Mouse (Mus musculus) bone marrow, adult 2 months (tissue): ENCODE results near the gene Gm9837. TPM values are rescaled to one million over a fixed set of nuclear protein-coding genes. Genes with fewer than 3 reads are reported as not detected.
A peak's percentile ranks its signal among the peaks of the same experiment; 100 is the strongest.

Experiments
- H3K27ac ChIP-seq: fragments of 200-500 bp; 2 replicates; pipeline ENCODE4 v1.5.1; 2012; ENCODE audit warnings: low read depth, mild to moderate bottlenecking, control low read depth, inconsistent platforms, low read length; ENCODE audit not compliant: control insufficient read depth, poor library complexity, insufficient read depth
- H3K4me1 ChIP-seq: fragments of 200-500 bp; 2 replicates; pipeline ENCODE4 v1.6.1; 2011; ENCODE audit warnings: low read length; ENCODE audit not compliant: control insufficient read depth, insufficient read depth
- H3K4me3 ChIP-seq: fragments of 200-500 bp; replicated peaks from 2 replicates; pipeline ENCODE3; 2011; ENCODE audit warnings: mild to moderate bottlenecking, low read depth, low read length, control low read depth; ENCODE audit not compliant: control insufficient read depth
- CTCF ChIP-seq: fragments of 200-500 bp; IDR thresholded peaks from 2 replicates; pipeline ENCODE4 v1.5.1; 2011; ENCODE audit warnings: low read length, control low read depth; ENCODE audit not compliant: control insufficient read depth, insufficient read depth
- POLR2A ChIP-seq: fragments of 200-500 bp; IDR thresholded peaks from 2 replicates; pipeline ENCODE4 v1.6.1; 2011; ENCODE audit warnings: low read depth, mild to moderate bottlenecking, control low read depth, low read length, borderline replicate concordance; ENCODE audit not compliant: control insufficient read depth
- WGBS: fragments of 180-500 bp; shearing (Covaris S2); methylation state at CpG from one replicate; pipeline ENCODE4 v1.1.7; 2018; 5-methylcytosine and 5-hydroxymethylcytosine counted together
- polyA plus RNA-seq: library from polyadenylated mRNA; stranded (reverse); fragments of >200 nt; gene quantifications from 2 replicates; pipeline ENCODE4 v1.2.4, GENCODE M21; 2011; ENCODE audit warnings: low replicate concordance; ENCODE audit not compliant: missing spikeins, insufficient read depth, insufficient read length

The Gm9837 gene
- not detected in 2 replicates for polyA plus RNA-seq

DNA sequence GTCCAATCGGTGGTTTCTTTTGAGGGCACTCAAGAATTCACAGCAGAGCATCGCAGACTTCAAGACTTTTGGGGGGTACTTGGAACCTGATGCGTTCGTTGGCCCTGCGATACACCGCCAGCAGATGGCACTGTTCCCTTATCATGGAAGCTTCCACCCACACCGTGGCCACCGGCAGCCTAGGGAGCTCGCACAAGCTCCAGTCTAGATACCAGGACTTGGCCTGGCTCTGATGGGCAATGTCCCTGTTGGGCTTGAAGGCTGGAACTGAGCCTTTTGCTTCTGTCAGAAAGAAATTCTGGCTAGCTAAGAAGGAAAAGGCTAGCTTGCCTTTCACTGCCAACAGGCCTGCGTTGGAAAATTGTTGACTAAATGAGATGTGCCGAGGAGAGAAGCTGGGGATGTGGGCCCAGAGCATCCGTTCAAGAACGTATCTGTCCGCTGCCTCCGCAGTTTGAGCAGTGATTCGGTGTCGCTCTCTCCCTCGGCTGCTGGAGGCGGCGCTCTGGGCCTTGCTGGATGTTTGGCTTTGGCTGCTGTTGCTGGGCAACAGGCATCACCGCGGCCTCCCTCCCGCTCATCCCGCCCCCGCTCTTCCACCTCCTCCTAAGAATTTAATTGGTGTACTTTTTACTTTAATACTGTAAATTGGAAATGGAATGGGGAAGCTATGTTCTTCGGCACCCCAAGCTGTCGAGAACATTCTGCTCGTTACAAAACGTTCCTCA, at the start of gene Gm9837:
Gene Gm9837, minus strand, starts transcription at position 512 of the 728 bp plus-strand sequence.
- 7% methylated on average over 29 of the region's 29 CpGs for WGBS
- TF ChIP-seq CTCF, result peak; percentile 98
- no peak for TF ChIP-seq POLR2A
- no peak within 1 kb of the TSS for H3K4me3 ChIP-seq

GRCm38 (mm10) chr11:53519207-53520121, 49.2 kb upstream of the Gm9837 start, which contains the start of gene Sept8:
Gene Sept8, plus strand, starts transcription at chr11:53519257.
- 7% methylated on average over 79 of the region's 79 CpGs for WGBS
- Histone ChIP-seq H3K4me1 (peaks cover 1% of the 10 kb centered on the region; the same call in 1 of the 2 replicates), H3K27ac (peak within 1 kb of the TSS; percentile 85), H3K4me3 (peak within 1 kb of the TSS; percentile 70)
- TF ChIP-seq CTCF, result no peak
- TF ChIP-seq POLR2A, result 0 out of 2 replicates have a peak, but pooled peaks have one; percentile 20

More for the DNA sequence above, at the start of gene Gm9837:
- no peaks in the 10 kb centered on the region for H3K4me1 ChIP-seq
- H3K27ac ChIP-seq, result no peak within 1 kb of the TSS

DNA sequence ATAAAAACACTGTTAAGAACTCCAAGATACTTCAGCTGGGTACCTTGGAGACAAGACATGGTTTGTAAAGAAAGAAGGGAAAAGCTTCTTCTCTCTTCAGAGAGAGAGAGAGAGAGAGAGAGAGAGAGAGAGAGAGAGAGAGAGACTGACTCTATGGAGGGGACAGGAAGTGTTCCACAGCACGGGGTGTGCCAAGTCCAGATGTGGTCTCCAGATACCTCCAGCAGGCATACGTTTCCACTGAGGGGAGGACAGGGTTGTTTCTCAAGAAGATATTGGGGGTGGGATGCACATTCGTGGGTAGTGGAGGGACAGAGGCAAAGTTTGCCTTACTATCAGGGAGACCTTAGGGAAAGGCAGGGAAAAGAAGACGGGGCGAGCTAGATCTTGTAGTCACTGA, 48.5 kb upstream of the Gm9837 start:
- no peak overlapping the region for H3K4me3 ChIP-seq
- TF ChIP-seq CTCF (no peak), POLR2A (no peak)
- WGBS, result 37% methylated on average over 5 of the region's 5 CpGs
- H3K4me1 ChIP-seq, result peaks cover 1% of the 10 kb centered on the region; the same call in 1 of the 2 replicates
- H3K27ac ChIP-seq, result 0 out of 2 replicates have a peak overlapping the region, but pooled peaks have one; percentile 85

- peaks cover 1% of the 10 kb centered on the region; the same call in 1 of the 2 replicates for H3K4me1 ChIP-seq
- no peak overlapping the region for H3K4me3 ChIP-seq
- no peak overlapping the region for H3K27ac ChIP-seq
- WGBS, result 29% methylated on average over 8 of the region's 8 CpGs
- no peak for TF ChIP-seq CTCF
- no peak for TF ChIP-seq POLR2A
These were observed 46.7 kb upstream of the Gm9837 start for GRCm38 (mm10) chr11:53516775-53517627.

- no peak overlapping the region for H3K4me3 ChIP-seq
- no peak overlapping the region for H3K27ac ChIP-seq
- TF ChIP-seq POLR2A, result no peak
- TF ChIP-seq CTCF, result no peak
- 62% methylated on average over 5 of the region's 5 CpGs for WGBS
- H3K4me1 ChIP-seq, result no peaks in the 10 kb centered on the region
These were observed 40.1 kb upstream of the Gm9837 start for GRCm38 (mm10) chr11:53510351-53510750.

DNA sequence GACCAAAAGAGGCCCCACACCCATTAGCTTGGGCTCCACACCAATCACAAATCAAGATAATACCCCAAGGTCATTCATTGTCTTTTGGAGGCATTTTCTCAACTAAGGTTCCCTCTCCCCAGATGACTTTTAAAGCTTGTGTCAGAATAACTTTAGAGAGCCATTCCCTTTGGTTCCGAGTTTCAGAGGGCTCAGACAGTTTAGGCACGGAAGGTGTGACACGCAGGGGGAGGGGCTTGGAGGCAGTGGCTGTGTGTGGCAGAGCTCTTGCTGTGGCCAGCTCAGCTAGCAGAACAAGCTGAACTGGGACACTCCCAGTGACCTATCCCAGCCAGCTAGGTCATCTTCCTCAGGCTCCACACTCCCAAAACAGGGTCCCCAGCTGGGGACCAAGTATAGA, 38.3 kb upstream of the Gm9837 start:
- H3K27ac ChIP-seq, result no peak overlapping the region
- WGBS, result 82% methylated on average over 3 of the region's 3 CpGs
- no peaks in the 10 kb centered on the region for H3K4me1 ChIP-seq
- no peak for TF ChIP-seq CTCF
- no peak for TF ChIP-seq POLR2A
- no peak overlapping the region for H3K4me3 ChIP-seq

DNA sequence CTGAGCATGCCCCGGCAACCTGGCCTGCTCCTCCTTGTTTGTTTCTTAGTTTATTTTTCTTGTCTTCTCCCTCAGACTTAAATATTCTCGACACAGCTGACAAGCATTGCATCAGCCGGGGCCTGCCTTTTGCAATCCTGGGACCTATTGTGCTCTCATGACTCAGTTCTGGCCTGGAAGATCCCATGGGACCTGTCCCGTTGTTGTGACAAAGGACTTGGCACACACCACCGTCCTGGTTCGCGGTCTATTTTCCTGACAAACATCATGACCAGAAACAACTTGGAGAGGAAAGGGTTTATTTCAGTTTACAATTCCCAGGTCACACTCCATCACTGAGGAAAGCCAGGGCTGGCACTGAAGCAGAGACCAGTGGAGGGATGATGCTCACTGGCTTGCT, 37.9 kb upstream of the Gm9837 start:
- Histone ChIP-seq H3K4me3 (no peak overlapping the region), H3K4me1 (no peaks in the 10 kb centered on the region), H3K27ac (no peak overlapping the region)
- whole genome bisulfite sequencing, result 77% methylated on average over 7 of the region's 7 CpGs
- TF ChIP-seq POLR2A, result no peak
- no peak for TF ChIP-seq CTCF
